Mouse (Mus musculus) gastrocnemius, adult 18-20 months (tissue): ENCODE results near the gene Srgap3. TPM values are rescaled to one million over a fixed set of nuclear protein-coding genes. Genes with fewer than 3 reads are reported as not detected.
"Not testable (repeated sequence)": the region's sequence is repeated elsewhere in the genome, so short reads cannot be mapped to it uniquely, and the experiment has no call there.

Experiments
- DNase-seq: peaks from one replicate; pipeline ENCODE4 v3.0.0; 2021; ENCODE audit warnings: low spot score
- total RNA-seq, 2 experiments: library from RNA; stranded (reverse); gene quantifications; 2 replicates each; pipeline ENCODE4 v1.2.3; 2021

Srgap3 gene
- total RNA-seq, 2 experiments from 2014 or later, result 0.71 to 1.1 TPM

GRCm38 (mm10) chr6:112754994-112755393 is 192.1 kb downstream of the Srgap3 start:
- no peak for DNase-seq

DNA sequence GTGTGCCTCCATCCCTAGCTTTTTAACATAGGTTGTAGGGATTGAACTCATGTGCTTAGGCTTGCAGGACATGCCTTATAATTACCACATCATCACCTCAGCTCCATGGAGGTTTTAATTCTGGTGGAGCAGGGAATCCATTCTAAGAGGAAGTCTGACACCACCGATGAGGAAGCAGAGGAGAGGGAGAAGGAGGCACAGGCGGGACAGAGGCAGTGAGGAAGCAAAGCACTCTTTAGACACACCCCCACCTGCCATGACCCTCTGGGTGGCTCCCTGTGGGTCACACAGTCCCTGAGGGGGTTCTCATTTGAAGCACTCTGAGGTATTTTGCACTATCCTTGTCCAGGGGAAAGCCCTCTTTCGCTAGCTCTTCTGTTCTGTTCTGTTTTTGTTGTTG is 194.5 kb downstream of the Srgap3 start:
- DNase-seq, result no peak

DNA sequence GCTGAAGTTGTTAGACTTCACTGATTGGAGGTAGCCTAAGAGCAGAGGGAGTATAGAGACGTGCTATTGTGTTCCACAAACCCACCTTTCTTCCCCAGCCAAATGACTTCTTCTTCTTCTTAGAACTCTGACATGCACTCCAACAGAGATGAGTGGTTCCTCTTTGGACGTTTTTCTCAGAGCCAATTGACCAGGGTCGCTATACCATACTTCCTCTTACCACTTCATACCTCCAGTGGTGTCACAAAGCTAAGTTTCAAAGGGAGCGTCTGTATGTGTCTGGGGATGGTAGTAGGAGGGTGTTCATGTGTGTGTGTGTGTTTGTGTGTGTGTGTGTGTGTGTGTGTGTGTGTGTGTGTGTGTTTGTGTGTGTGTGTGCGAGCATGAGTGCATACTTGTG is 195.1 kb downstream of the Srgap3 start:
- no peak for DNase-seq

- DNase-seq, result no peak
These were observed 204.8 kb downstream of the Srgap3 start for GRCm38 (mm10) chr6:112742297-112742696.

- DNase-seq, result no peak
These were observed 205.3 kb downstream of the Srgap3 start for GRCm38 (mm10) chr6:112741766-112742165.

DNA sequence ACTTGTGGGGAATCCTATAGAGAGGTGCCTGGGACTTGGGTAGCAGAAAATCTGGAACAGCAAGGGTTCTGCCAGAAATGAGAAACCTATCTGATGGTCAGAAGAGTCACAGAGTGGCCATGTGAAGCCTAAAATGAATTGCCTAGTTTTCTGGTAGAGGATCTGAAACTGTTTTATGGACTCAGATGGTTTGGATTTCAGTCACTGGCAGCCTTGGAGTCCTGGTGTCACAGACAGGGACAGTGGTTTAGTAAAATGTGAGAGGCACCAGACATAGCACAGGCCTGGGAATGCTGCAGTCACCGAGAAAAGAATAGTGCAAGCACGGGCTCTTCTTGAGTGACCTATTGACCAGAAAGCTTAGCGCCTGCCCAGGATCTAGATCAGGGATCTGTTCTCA is 207.4 kb downstream of the Srgap3 start:
- no peak for DNase-seq

- peak; percentile 7 for DNase-seq
These were observed 208.1 kb downstream of the Srgap3 start for GRCm38 (mm10) chr6:112738924-112739323.

- DNase-seq, result no peak
These were observed 210.6 kb downstream of the Srgap3 start for GRCm38 (mm10) chr6:112736471-112736870.

GRCm38 (mm10) chr6:112735054-112735453 is 212.0 kb downstream of the Srgap3 start:
- DNase-seq, result no peak

- DNase-seq, result no peak
These were observed 213.1 kb downstream of the Srgap3 start for GRCm38 (mm10) chr6:112733942-112734341.

GRCm38 (mm10) chr6:112732434-112732833 is 214.6 kb downstream of the Srgap3 start:
- DNase-seq, result no peak

DNA sequence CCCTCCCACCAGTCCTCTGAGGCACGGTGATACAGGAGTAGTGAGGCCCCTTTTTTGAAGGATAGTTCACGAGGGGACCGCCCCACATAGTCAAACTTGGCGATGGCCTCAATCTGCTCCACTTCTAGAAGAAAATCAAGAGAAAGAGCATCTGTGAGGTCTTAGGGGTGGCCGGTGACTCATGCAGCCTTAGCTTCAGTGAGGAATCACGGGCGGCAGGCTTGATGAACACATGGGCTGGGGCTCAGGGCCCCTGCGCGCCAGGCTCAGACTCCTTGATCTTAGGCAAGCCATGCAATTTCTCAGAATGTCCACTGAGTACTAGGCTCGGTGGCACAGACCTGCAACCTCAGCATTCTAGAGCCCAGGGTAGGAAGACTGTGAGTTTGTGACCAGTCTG is 215.7 kb downstream of the Srgap3 start:
- no peak for DNase-seq

- peak; percentile 18 for DNase-seq
These were observed 218.2 kb downstream of the Srgap3 start for GRCm38 (mm10) chr6:112728760-112729422.

DNA sequence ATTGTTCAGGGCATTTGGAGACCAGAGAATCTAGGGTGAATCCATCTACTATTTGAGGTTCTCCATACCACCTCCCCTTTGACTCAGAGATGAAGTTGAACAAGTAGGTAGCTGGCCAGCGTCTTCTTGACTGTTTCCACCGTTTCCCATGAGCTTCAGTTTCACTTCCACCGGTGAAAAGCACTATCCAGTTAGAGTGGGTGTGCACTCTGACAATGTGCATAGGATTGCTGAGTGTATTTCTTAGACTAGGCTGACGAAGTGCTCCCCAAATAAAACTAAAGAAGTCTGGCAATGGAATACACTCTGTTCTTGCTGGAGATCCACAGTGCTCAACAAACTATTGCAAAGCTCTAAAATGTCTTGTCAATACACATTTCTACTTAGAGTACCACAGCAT is 221.6 kb downstream of the Srgap3 start:
- no peak for DNase-seq

DNA sequence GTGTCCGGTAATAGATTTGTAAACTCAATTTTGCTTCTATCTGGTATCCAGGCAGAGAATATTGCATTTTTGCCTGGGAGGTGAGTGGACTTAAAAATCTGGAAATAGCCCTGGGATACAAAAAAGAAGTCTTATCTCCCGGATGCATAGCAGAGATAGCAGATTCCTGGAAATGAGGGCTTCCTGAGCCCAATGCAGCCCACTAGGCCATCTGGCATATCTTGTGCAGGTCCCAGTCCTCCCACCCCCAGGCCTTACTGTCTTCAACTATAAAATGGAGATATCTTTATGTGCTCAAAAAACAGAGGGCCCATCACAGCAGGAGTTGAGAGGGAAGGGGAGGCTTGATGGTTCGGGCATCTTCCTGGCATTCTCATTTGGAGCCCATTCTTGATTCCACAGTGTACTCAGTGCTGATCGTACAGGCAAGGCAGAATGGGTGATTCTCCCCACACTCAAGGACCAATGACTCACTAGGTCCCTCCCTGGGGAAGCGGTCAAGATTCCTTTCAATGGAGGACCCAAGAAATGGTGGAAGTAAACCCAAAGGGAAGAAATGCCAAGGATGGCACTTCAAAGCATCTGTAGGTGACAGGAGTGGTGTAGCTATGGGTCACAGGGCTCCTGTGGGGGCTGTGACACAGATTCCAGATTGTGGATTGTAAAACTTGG is 226.5 kb downstream of the Srgap3 start:
- DNase-seq, result no peak

DNA sequence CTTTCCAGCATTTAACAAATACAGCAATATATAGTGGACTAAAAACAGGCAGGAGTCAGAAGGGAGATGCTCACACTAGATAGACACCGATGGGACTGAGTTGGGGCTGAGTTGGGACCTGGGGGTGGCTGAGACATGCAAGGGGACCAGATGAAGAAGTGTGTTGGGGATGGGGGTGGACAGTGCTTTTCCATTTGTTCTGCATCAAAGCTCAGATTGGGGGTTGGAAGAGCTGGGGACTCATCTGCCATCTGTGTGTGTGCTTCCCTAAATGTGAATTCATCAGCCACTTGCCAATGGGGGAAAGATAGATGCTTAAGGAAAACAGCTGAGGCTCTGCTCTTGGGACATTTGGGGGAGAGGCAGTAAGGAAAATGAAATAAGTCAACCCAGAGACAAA is 227.1 kb downstream of the Srgap3 start:
- no peak for DNase-seq

GRCm38 (mm10) chr6:112717168-112717567 is 229.9 kb downstream of the Srgap3 start:
- no peak for DNase-seq

- DNase-seq, result no peak
These were observed 233.1 kb downstream of the Srgap3 start for GRCm38 (mm10) chr6:112713951-112714350.

GRCm38 (mm10) chr6:112702296-112702695 is 244.8 kb downstream of the Srgap3 start:
- not testable (repeated sequence) for DNase-seq

DNA sequence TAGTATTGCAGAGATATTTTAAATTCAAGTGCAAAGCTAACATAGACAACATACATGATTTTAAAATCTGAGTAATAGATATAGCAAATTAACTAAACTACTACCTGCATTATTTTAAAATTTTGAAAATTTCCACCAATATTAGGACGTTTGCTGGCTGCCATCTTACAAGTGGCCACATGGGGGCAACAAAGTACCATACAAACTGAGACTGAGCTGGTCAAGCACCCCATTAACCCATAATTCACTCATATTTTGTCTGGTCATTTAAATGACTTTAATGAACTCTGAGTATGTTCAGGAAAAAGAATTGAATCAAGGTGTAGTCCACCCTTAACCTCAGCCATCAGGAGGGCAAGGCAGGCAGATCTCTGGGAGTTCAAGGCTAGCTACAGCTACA is 246.7 kb downstream of the Srgap3 start:
- DNase-seq, result peak; percentile 38

GRCm38 (mm10) chr6:112699115-112699514 is 248.0 kb downstream of the Srgap3 start:
- DNase-seq, result no peak

GRCm38 (mm10) chr6:112696056-112696950 is 250.8 kb downstream of the Srgap3 start, which contains the start of gene Rad18:
Gene Rad18, minus strand, starts transcription at chr6:112696686.
- peak; percentile 81 for DNase-seq
